Mouse (Mus musculus): Measurements from ENCODE around the gene Rfwd3. TPM values are rescaled to one million over a fixed set of nuclear protein-coding genes. Genes with fewer than 3 reads are reported as not detected.
"Not testable (repeated sequence)": the region's sequence is repeated elsewhere in the genome, so short reads cannot be mapped to it uniquely, and the experiment has no call there.

Gene Rfwd3
- total RNA-seq, 2 experiments from 2014 or later = 62.3 to 73.7 TPM

GRCm38 (mm10) chr8:111290586-111290985 lies 9.4 kb downstream of the Rfwd3 start:
- ATAC-seq (replicated peaks; ENCODE audit: poor library complexity) = no peak

- no peak for ATAC-seq (replicated peaks; ENCODE audit: poor library complexity)
Observed at GRCm38 (mm10) chr8:111285603-111286002, 14.4 kb downstream of the Rfwd3 start.

DNA sequence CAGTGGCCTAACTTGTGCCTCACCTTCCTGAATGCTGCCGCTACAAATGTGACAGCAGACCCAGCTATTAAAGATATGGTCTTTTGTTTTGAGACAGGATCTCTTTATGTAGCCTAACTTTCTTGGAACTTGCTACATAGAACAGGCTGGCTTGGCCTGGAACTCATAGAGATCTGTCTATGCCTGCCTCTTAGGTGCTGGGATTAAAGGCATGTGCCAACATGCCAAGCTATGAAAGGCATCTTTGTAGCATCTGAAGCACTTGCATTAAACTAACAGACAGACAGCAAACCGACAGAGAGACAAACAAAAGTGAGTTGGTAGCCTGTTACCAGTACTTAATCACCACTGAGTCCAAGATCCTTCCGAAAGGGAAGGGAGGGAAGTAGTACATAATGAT lies 17.9 kb downstream of the Rfwd3 start:
- no peak for ATAC-seq (replicated peaks; ENCODE audit: poor library complexity)

DNA sequence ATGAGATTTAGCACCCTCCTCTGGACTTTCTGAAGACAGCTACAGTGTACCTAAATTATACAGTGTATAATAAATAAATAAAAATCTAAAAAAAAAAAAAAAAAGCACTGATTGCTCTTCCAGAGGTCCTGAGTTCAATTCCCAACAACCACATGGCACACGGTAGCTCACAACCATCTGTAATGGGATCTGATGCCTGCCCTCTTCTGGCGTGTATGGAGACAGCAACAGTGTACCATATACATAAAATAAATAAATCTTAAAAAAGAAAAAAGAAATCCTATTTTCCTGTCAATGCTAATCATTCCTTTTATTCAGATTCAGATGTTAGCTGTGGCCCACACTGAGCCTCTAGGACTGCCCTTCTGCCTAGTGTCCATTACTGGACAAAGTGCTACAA lies 31.7 kb downstream of the Rfwd3 start:
- no peak for ATAC-seq (replicated peaks; ENCODE audit: poor library complexity)

GRCm38 (mm10) chr8:111266161-111266560 lies 33.9 kb downstream of the Rfwd3 start:
- ATAC-seq (replicated peaks; ENCODE audit: poor library complexity) = not testable (repeated sequence)

DNA sequence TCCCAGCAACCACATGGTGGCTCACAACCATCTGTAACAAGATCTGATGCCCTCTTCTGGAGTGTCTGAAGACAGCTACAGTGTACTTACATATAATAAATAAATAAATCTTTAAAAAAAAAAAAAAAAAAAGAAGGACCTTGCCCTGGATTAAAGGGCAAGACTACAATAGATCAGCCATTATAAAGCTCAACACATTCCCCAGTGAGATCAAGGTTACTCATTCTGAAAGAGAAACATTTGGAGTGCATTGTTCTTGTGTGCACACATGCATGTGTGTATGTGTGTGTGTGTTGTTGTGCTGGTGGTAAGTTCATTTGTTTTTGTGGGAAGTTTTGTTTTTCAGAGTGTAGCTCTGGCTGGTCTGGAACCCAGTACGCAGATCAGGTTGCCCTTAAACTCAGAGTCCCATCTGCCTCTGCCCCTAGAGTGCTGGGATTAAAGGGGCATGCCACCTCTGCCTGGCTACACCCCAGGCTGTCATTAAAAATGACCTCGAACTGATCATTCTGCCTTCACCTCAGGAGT lies 35.3 kb downstream of the Rfwd3 start:
- no peak for ATAC-seq (replicated peaks; ENCODE audit: poor library complexity)

GRCm38 (mm10) chr8:111261981-111262381 lies 38.0 kb downstream of the Rfwd3 start:
- ATAC-seq (replicated peaks; ENCODE audit: poor library complexity) = peak; percentile 63

- no peak for ATAC-seq (replicated peaks; ENCODE audit: poor library complexity)
Observed at GRCm38 (mm10) chr8:111260251-111260650, 39.8 kb downstream of the Rfwd3 start.

- ATAC-seq (replicated peaks; ENCODE audit: poor library complexity) = peak; percentile 44
Observed at GRCm38 (mm10) chr8:111259408-111259741, 40.6 kb downstream of the Rfwd3 start.

GRCm38 (mm10) chr8:111258631-111259407 lies 41.2 kb downstream of the Rfwd3 start, which contains the start of gene Glg1:
TSS of gene Glg1 (minus strand) at chr8:111259216.
- ATAC-seq (replicated peaks; ENCODE audit: poor library complexity) = peak; percentile 84

DNA sequence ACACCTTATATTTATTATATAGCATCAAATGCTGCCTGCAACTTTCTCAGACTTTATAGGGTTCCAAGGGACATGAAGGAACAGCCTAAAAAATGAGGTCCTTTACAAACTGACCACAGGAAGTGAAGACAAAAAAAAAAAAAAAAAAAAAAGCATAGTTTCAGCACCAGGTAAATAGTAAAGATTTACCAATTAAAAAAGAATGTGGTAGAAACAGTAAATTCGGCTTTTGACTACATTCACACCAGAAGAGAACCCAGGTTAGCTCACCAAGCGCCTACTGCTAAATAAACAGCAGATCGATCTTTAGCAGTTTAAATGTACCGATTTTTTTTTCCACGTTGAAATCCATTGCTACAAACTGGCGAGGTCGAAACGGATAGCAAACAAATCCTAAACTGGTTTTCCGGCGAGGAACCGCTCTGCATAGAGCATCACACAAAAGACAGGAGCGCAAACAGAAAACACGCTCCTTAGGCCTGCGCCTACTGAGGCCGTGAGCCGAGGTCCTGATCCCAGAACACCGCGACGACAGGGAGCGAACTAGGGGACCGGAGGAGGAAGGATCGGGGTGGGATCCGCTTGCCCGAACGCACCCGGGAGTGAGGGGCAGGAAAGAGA lies 41.9 kb downstream of the Rfwd3 start:
- ATAC-seq (replicated peaks; ENCODE audit: poor library complexity) = peak; percentile 6

GRCm38 (mm10) chr8:111252487-111253112 lies 47.4 kb downstream of the Rfwd3 start:
- peak; percentile 87 for ATAC-seq (replicated peaks; ENCODE audit: poor library complexity)

DNA sequence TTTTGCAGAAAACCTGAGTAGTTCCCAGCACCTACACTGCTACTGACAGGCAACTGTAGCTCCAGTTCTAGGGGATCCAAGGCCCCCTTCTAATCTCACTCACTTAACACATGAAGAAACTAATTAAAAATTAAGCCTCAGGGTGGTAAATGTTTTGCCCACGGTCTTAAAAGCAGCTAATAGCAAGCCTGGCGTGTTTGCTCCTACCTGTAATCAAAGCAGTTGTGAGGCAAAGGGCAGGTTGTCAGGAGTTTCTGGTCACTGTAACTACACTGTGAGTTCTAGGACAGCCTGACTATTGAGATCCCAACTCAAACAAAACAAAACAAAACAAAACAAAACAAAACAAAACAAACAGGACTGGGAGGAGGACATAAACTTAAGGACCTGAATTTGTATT lies 49.9 kb downstream of the Rfwd3 start:
- ATAC-seq (replicated peaks; ENCODE audit: poor library complexity) = no peak

GRCm38 (mm10) chr8:111248136-111248535 lies 51.9 kb downstream of the Rfwd3 start:
- no peak for ATAC-seq (replicated peaks; ENCODE audit: poor library complexity)

- 0 out of 2 replicates have a peak, but pooled peaks have one; percentile 14 for ATAC-seq (replicated peaks; ENCODE audit: poor library complexity)
Observed at GRCm38 (mm10) chr8:111246864-111247263, 53.2 kb downstream of the Rfwd3 start.

DNA sequence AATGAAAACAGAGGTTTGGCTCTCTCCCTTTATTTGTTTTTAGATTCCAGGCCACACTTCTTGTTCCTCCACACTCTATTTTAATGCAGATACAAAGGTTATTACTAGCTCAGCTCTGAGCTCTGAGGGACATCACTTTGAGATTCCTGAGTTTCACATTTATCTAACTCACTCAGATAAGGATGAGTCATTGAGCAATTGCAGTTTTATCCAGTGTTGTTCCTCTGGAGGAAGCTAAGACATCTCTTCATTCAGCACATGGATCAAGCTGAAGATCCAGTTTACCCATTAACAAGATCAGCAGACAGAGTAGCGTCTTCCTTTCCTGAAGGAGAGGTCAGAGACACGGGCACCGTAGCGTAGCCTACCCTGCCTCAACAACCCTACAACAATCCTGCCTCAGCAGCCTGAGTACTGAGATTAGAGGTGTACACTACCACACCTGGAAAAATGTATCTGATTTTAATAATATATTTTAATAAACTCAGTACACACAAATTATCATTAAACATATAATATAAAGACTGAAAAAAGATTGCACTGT lies 53.7 kb downstream of the Rfwd3 start:
- no peak for ATAC-seq (replicated peaks; ENCODE audit: poor library complexity)

DNA sequence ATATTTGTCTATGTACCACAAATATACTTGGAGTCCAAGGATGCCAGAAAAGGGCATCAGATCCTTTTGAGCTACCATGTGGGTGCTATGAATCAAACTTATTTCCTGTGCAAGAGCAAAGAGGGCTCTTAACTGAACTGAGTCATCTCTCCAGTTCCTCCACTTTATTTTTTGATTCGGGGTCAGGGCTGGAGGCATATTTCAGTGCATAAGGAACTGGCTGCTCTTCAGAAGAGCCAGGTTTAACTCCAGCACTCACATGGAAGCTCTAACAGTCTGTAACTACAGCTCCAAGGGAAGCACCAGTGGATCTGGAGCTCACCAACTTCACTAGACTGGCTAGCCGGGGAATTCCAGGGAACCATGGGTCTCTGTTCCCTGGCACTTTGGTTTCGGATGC lies 62.7 kb downstream of the Rfwd3 start:
- no peak for ATAC-seq (replicated peaks; ENCODE audit: poor library complexity)

DNA sequence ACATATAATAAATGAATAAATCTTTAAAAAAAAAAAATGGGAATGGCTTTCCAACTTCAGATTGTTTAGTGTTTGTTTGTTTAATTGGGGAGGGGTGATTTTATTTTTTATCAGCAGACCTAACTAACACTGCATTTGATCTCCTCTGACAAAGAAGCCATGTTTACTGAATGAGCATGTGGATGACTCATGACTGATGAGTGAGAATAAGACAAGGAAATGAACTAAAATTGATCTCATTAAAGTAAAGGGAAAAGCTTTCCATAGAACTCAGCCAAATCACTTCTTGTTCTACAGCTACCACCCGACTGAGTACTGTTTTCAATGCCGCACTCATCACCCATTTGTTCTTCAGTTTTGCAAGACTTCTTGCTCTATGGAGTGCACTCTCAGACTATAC lies 66.3 kb downstream of the Rfwd3 start:
- no peak for ATAC-seq (replicated peaks; ENCODE audit: poor library complexity)

DNA sequence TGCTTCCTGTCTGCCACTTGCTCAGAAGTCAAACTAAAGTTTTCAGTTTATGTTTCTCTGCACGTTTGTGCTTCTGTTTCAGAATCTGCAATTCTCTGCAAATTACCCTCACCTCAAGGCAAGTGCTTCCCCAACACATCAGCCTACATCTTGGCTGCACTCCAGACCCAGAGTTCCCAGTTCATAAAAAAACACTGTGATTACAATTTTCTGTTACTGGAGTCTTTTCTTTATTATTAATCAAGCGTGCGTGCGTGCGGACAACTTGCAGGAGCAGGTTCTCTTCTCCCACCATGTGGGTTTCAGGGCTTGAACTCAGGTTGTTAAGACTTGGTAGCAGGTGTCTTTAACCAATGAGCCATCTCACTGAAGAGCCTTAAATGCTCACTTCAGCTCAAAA lies 75.9 kb downstream of the Rfwd3 start:
- no peak for ATAC-seq (replicated peaks; ENCODE audit: poor library complexity)

Data from megakaryocyte progenitor cell, adult 5-6 weeks (primary cell).